Mouse (Mus musculus) neural tube, embryonic 15.5 days (tissue): ENCODE measurements around the gene St5. TPM values are rescaled to one million over a fixed set of nuclear protein-coding genes. Genes with fewer than 3 reads are reported as not detected.

Experiments
- ATAC-seq: fragments of 200-750 bp; cut with Nextera tagmentation; 2 replicates; pipeline ENCODE4 v1.8.0; 2017; ENCODE audit warnings: mild to moderate bottlenecking, moderate TSS enrichment, moderate library complexity; ENCODE audit not compliant: low FRiP score
- H3K27ac ChIP-seq: fragments of 300-500 bp; sonication (generic); replicated peaks from 2 replicates; pipeline ENCODE4 v1.5.1; 2015; ENCODE audit warnings: mild to moderate bottlenecking, inconsistent platforms
- H3K27me3 ChIP-seq: fragments of 300-500 bp; sonication (generic); replicated peaks from 2 replicates; pipeline ENCODE4 v1.6.1; 2015; ENCODE audit warnings: inconsistent platforms
- H3K36me3 ChIP-seq: fragments of 300-500 bp; sonication (generic); 2 replicates; pipeline ENCODE4 v1.6.1; 2015; ENCODE audit warnings: inconsistent platforms
- H3K4me1 ChIP-seq: fragments of 300-500 bp; sonication (generic); 2 replicates; pipeline ENCODE4 v1.6.1; 2015; ENCODE audit warnings: inconsistent platforms
- H3K4me2 ChIP-seq: fragments of 300-500 bp; sonication (generic); 2 replicates; pipeline ENCODE4 v1.6.1; 2015; ENCODE audit warnings: inconsistent platforms, mild to moderate bottlenecking, moderate library complexity
- H3K4me3 ChIP-seq: fragments of 300-500 bp; sonication (generic); replicated peaks from 2 replicates; pipeline ENCODE4 v1.5.1; 2015; ENCODE audit warnings: mild to moderate bottlenecking, inconsistent platforms
- H3K9ac ChIP-seq: fragments of 300-500 bp; sonication (generic); replicated peaks from 2 replicates; pipeline ENCODE4 v1.6.1; 2015; ENCODE audit warnings: mild to moderate bottlenecking, inconsistent platforms
- H3K9me3 ChIP-seq: fragments of 300-500 bp; sonication (generic); replicated peaks from 2 replicates; pipeline ENCODE4 v1.6.1; 2016; ENCODE audit warnings: inconsistent platforms
- WGBS: fragments of 180-500 bp; shearing (Covaris S2); methylation state at CpG from one replicate; pipeline ENCODE4 v1.1.7; 2015; ENCODE audit warnings: mixed read lengths; 5-methylcytosine and 5-hydroxymethylcytosine counted together
- polyA plus RNA-seq: library from polyadenylated mRNA; unstranded; fragments of >200 nt; fragmentation: Nextera tagmentation; extraction: Ambion mirVana; gene quantifications from 2 replicates; pipeline ENCODE4 v1.2.1, GENCODE M21; 2015

Gene St5
- polyA plus RNA-seq, 1 experiment from 2014 or later, result 18.2 TPM

DNA sequence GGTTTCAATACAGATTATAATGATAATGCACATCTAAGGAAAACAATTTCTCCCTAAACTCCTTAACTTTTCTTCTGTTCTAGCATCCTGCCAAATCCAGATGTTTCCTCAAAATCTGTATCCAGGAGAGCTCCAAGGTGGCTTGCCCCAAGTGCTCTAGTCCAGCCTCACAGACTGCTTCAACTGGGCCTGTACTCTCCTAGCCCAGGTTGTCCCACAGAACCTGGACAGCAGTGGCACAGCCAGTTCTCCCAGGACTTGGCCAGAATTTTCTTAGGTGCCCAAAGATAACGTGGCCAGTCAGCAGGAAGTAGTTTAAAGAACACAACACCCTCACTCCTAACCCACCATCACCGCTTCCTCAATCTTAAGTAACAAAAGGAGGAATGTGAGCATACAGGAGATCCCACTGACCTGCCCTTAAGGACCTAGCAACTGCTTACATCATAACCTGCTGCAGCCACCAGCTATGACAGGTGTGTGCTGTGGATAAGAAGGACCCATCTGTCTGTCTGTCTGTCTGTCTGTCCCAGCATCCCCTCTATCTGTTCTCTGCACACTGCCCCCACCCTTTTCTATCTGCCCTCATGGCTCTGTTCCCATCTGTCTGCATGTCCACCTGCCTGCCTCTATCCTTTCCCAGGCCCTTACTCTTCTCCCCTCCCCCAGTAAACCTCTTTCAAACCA, 108.4 kb downstream of the St5 start:
- no peaks in the 10 kb centered on the region for H3K36me3 ChIP-seq
- no peak overlapping the region for H3K4me3 ChIP-seq
- no peak for ATAC-seq
- H3K27ac ChIP-seq, result no peak overlapping the region
- H3K4me1 ChIP-seq, result peaks cover 13% of the 10 kb centered on the region
- no peak overlapping the region for H3K4me2 ChIP-seq
- no peaks in the 10 kb centered on the region for H3K9me3 ChIP-seq
- no peaks in the 10 kb centered on the region for H3K27me3 ChIP-seq
- H3K9ac ChIP-seq, result no peak overlapping the region
- 79% methylated on average over 2 of the region's 2 CpGs for WGBS

DNA sequence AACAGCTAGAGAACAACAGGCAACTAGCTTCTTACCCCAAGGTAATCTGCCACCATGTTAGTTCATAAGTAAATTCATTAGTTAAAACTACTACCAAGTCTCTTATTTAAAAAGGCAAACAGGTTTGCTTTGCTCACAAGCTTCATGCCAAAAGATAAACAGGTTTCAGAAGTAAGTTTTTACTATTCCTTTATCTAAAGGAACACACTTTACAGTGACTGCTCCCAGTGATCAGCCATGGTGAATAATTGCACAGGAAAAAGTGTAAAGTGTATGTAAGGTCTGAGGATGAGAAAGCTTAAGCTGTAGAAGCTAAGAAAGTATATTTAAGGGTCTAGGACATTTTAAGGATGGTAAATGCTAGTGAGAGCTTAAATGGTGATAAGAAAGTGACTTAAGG, 109.4 kb downstream of the St5 start:
- ATAC-seq, result no peak
- no peaks in the 10 kb centered on the region for H3K9me3 ChIP-seq

DNA sequence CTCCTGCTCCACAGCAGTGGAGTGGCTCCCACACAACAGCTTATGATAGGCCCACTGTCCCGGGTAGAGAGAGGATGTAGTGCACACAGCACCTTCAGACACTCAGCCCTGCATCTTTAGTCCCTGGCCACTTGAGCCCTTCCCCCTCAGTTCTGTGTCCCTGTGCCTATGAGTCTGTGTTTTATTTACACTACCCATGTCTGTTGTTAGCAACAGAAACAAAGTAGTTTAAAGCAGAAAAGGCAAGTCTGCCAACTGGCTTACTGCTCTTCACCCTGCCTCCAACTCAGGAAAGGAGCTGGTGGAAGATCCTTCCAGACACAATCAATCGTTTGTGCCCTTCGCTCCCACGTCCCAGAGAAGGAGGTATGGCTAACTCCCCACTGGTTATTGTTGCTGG, 111.2 kb downstream of the St5 start:
- Histone ChIP-seq H3K9me3 (no peaks in the 10 kb centered on the region), H3K9ac (no peak overlapping the region), H3K4me2 (no peak overlapping the region), H3K36me3 (no peaks in the 10 kb centered on the region), H3K27me3 (no peaks in the 10 kb centered on the region), H3K4me3 (no peak overlapping the region), H3K27ac (no peak overlapping the region), H3K4me1 (peaks cover 13% of the 10 kb centered on the region)
- 53% methylated on average over 4 of the region's 4 CpGs for WGBS
- ATAC-seq, result no peak

More for the DNA sequence above, 109.4 kb downstream of the St5 start:
- Histone ChIP-seq H3K4me1 (peaks cover 13% of the 10 kb centered on the region), H3K36me3 (no peaks in the 10 kb centered on the region), H3K27me3 (no peaks in the 10 kb centered on the region), H3K4me2 (no peak overlapping the region), H3K9ac (no peak overlapping the region), H3K27ac (no peak overlapping the region), H3K4me3 (no peak overlapping the region)

DNA sequence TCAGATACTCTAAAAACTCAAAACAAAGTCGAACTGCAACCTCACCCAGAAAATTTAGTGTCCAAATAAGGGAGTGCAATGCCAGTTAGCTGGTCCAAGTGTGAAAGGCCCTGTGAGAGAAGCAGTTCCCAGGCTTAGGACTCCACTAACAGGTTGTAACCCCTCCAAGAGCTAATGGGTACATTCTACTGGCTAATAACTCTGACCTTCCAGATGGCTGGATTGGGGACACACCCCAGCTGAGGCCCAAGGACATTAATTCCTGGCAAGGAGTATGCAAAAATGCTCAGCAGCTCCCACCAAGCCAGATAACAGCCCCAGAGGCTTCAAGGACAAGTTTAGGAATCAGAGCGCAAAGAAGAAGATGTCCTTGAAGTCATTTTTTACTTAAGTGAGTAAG, 112.8 kb downstream of the St5 start:
- H3K27ac ChIP-seq, result no peak overlapping the region
- WGBS, result 91% methylated on average over 2 of the region's 2 CpGs
- no peak overlapping the region for H3K4me3 ChIP-seq
- no peak overlapping the region for H3K4me2 ChIP-seq
- H3K9me3 ChIP-seq, result no peaks in the 10 kb centered on the region
- no peaks in the 10 kb centered on the region for H3K36me3 ChIP-seq
- peaks cover 13% of the 10 kb centered on the region for H3K4me1 ChIP-seq
- ATAC-seq, result no peak
- H3K9ac ChIP-seq, result no peak overlapping the region
- H3K27me3 ChIP-seq, result no peaks in the 10 kb centered on the region

DNA sequence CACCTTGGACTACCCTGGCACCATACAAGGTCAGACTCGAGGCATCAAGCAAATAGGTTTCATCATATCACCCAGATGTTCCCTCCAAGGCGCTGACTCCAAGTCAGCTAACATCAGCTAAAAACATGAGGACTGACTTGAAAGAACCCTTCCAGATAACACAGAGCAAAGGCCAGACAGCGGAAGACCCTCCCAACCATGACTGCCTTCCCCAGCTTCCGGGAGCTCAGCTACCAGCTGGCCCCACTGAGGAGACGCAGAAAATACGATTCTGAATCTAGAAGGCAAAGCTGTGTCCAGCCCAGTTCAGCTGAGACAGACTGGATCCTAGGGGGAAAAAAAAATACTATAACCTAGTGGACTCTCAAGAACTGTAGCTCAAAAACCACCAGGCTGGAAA, 114.4 kb downstream of the St5 start:
- Histone ChIP-seq H3K9ac (no peak overlapping the region), H3K4me2 (no peak overlapping the region), H3K27ac (no peak overlapping the region), H3K27me3 (no peaks in the 10 kb centered on the region), H3K36me3 (no peaks in the 10 kb centered on the region), H3K9me3 (no peaks in the 10 kb centered on the region), H3K4me3 (no peak overlapping the region), H3K4me1 (peaks cover 13% of the 10 kb centered on the region)
- WGBS, result 83% methylated on average over 6 of the region's 6 CpGs
- ATAC-seq, result no peak

GRCm38 (mm10) chr7:109588145-109588544, 115.3 kb downstream of the St5 start:
- H3K9me3 ChIP-seq, result no peaks in the 10 kb centered on the region
- H3K27me3 ChIP-seq, result no peaks in the 10 kb centered on the region
- no peak overlapping the region for H3K27ac ChIP-seq
- no peak overlapping the region for H3K4me2 ChIP-seq
- no peak for ATAC-seq
- H3K9ac ChIP-seq, result no peak overlapping the region
- H3K4me1 ChIP-seq, result peaks cover 13% of the 10 kb centered on the region
- no peak overlapping the region for H3K4me3 ChIP-seq
- H3K36me3 ChIP-seq, result no peaks in the 10 kb centered on the region
- WGBS, result 85% methylated on average over 8 of the region's 8 CpGs

DNA sequence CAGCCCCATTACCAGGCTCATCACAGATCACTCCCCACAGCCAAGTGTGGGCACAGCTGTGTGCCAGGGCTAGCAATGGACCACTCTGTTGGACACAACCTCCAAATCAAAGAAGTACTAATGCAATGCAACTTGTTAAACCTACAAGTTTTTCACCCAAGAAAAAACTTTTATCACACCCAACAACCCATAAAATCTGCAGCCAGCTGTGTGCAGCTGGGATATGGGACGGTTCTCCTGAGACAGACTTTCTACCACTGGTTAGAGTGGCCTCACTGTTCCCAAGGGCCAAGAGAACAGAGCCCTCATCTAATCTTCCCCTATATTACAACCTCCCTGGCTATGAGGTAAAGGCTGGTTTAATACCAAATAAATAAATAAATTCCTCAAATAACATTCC, 118.9 kb downstream of the St5 start:
- H3K9ac ChIP-seq, result no peak overlapping the region
- H3K4me2 ChIP-seq, result no peak overlapping the region
- H3K9me3 ChIP-seq, result no peaks in the 10 kb centered on the region
- WGBS, result 82% methylated on average over 1 of the region's 1 CpGs
- no peaks in the 10 kb centered on the region for H3K36me3 ChIP-seq
- no peak overlapping the region for H3K4me3 ChIP-seq
- peaks cover 10% of the 10 kb centered on the region for H3K4me1 ChIP-seq
- H3K27me3 ChIP-seq, result no peaks in the 10 kb centered on the region
- ATAC-seq, result no peak
- H3K27ac ChIP-seq, result no peak overlapping the region

DNA sequence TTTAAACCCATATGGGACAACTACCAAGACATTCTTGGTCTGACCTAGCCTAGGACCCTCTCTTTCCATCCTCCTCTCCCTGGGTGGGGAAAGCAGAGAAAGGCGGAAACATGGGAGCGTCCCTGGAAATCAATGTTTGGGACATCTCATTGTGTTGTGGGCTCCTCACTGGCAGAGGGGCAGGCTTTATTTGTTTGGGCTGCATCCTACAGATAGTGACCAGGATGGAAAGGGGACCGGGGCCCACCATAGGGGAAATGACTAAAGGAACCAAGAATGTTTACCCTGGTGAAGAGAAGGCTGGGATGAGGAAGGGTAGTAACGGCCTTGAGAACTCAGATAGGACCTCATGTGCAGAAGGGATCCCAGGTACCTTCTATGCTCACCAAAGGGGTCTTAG, 122.9 kb downstream of the St5 start:
- H3K36me3 ChIP-seq, result no peaks in the 10 kb centered on the region
- no peak overlapping the region for H3K4me2 ChIP-seq
- no peak overlapping the region for H3K4me3 ChIP-seq
- no peaks in the 10 kb centered on the region for H3K9me3 ChIP-seq
- 46% methylated on average over 4 of the region's 4 CpGs for WGBS
- no peaks in the 10 kb centered on the region for H3K27me3 ChIP-seq
- peaks cover 25% of the 10 kb centered on the region for H3K4me1 ChIP-seq
- no peak overlapping the region for H3K9ac ChIP-seq
- 0 out of 2 replicates have a peak overlapping the region, but pooled peaks have one; percentile 1 for H3K27ac ChIP-seq
- ATAC-seq, result no peak

DNA sequence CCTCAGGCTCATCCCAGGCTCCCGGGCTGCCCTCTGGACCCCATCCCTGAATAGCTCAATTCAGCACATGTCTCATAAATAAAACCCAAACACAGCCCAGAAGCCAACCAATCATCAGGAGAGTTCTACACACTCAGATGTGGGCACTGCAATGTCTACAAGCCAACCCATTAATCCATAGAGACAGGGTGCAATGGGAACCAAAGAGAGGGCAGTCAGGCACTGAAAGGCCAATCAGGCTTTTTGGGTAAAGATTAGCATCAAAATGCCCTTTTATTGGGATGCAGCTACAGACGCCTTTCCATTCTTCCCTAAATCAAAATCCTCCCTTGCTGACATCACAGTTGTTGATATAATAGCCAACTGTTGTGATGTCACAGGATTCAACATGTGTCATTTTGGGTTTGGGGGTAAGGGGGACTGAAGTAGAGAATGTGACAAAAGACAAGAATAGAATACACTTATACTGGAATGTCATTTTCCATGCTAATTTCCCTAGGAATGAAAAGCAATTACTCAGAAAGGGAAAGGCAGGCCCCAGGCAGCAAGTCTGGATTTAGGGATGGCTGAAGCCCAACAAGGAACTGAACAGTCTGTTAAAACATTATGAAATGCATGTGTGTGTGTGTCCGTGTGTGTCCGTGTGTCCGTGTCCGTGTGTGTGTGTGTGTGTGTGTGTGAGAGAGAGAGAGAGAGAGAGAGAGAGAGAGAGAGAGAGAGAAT, 123.7 kb downstream of the St5 start:
- Histone ChIP-seq H3K36me3 (no peaks in the 10 kb centered on the region), H3K4me3 (no peak overlapping the region), H3K9ac (no peak overlapping the region), H3K4me2 (no peak overlapping the region), H3K27ac (0 out of 2 replicates have a peak overlapping the region, but pooled peaks have one; percentile 39), H3K9me3 (no peaks in the 10 kb centered on the region), H3K4me1 (peaks cover 31% of the 10 kb centered on the region), H3K27me3 (no peaks in the 10 kb centered on the region)
- ATAC-seq, result peak; percentile 76
- WGBS, result 15% methylated on average over 6 of the region's 6 CpGs

GRCm38 (mm10) chr7:109578880-109579584, 124.4 kb downstream of the St5 start:
- no peak overlapping the region for H3K9ac ChIP-seq
- no peaks in the 10 kb centered on the region for H3K27me3 ChIP-seq
- no peaks in the 10 kb centered on the region for H3K9me3 ChIP-seq
- H3K36me3 ChIP-seq, result no peaks in the 10 kb centered on the region
- WGBS, result 16% methylated on average over 2 of the region's 2 CpGs
- H3K4me1 ChIP-seq, result peaks cover 31% of the 10 kb centered on the region
- 0 out of 2 replicates have a peak overlapping the region, but pooled peaks have one; percentile 39 for H3K27ac ChIP-seq
- ATAC-seq, result no peak
- no peak overlapping the region for H3K4me2 ChIP-seq
- H3K4me3 ChIP-seq, result no peak overlapping the region

GRCm38 (mm10) chr7:109576321-109577314, 126.8 kb downstream of the St5 start:
- WGBS, result 57% methylated on average over 11 of the region's 11 CpGs
- Histone ChIP-seq H3K4me1 (peaks cover 31% of the 10 kb centered on the region), H3K9me3 (no peaks in the 10 kb centered on the region), H3K4me2 (peak overlapping the region; percentile 1; the same call in 1 of the 2 replicates), H3K27me3 (no peaks in the 10 kb centered on the region), H3K4me3 (no peak overlapping the region), H3K27ac (peak overlapping the region; percentile 64), H3K36me3 (no peaks in the 10 kb centered on the region), H3K9ac (no peak overlapping the region)
- no peak for ATAC-seq
